Comparison of ENCODE assay signal across 8 mouse cellular contexts in genomic region chr5:25760410-25760832, GRCm38 (mm10). TPM values are rescaled to one million over a fixed set of nuclear protein-coding genes. Genes with fewer than 3 reads are reported as not detected.
DNase-seq lines count a peak whose midpoint lies in the region; ATAC-seq and TF ChIP-seq lines count a peak whose summit lies in the region.

No protein-coding gene starts in this region.

- TF ChIP-seq POLR2A in ES-Bruce4 (IDR thresholded peaks at IDR 0.05; ENCODE audit: insufficient read depth, low read length) = no peak

- no peaks in the 10 kb centered on the region for H3K36me3 ChIP-seq in heart, embryonic 10.5 days
- H3K36me3 ChIP-seq in ES-Bruce4 (ENCODE audit: control insufficient read depth, insufficient read depth, low read length, poor library complexity, severe bottlenecking) (no peaks in the 10 kb centered on the region), macrophage (ENCODE audit: inconsistent target) (no peaks in the 10 kb centered on the region)
- H3K36me3 ChIP-seq in embryonic facial prominence, embryonic 13.5 days = no peaks in the 10 kb centered on the region
- H3K36me3 ChIP-seq in intestine, embryonic 15.5 days = no peaks in the 10 kb centered on the region
- no peaks in the 10 kb centered on the region for H3K36me3 ChIP-seq in splenic B cell, adult 2 months (ENCODE audit: control insufficient read depth, insufficient read depth, low read length, poor library complexity, severe bottlenecking)

- H3K9ac ChIP-seq in ES-Bruce4 (ENCODE audit: low read depth, poor library complexity, severe bottlenecking) = peak overlapping the region; percentile 47
- peak overlapping the region; percentile 73; the same call in 1 of the 2 replicates for H3K9ac ChIP-seq in embryonic facial prominence, embryonic 13.5 days
- H3K9ac ChIP-seq in intestine, embryonic 15.5 days = peak overlapping the region; percentile 58

- peak overlapping the region; percentile 90 for H3K27ac ChIP-seq in heart, embryonic 10.5 days
- no peak overlapping the region for H3K27ac ChIP-seq in ES-Bruce4 (ENCODE audit: insufficient read depth, low read length)
- no peak overlapping the region for H3K27ac ChIP-seq in embryonic facial prominence, embryonic 13.5 days
- no peak overlapping the region for H3K27ac ChIP-seq in intestine, embryonic 15.5 days
- no peak overlapping the region for H3K27ac ChIP-seq in macrophage

- no peak for ATAC-seq in embryonic facial prominence, embryonic 13.5 days (ENCODE audit: insufficient number of reproducible peaks, insufficient read depth, low FRiP score, low TSS enrichment, low read depth)
- no peak for ATAC-seq in intestine, embryonic 15.5 days

- no peaks in the 10 kb centered on the region; the same call in 1 of the 2 replicates for H3K27me3 ChIP-seq in heart, embryonic 10.5 days (ENCODE audit: insufficient read depth, poor library complexity, severe bottlenecking)
- H3K27me3 ChIP-seq in ES-Bruce4 (ENCODE audit: control insufficient read depth, insufficient read depth, low read length, poor library complexity, severe bottlenecking) = no peaks in the 10 kb centered on the region
- peaks cover 14% of the 10 kb centered on the region for H3K27me3 ChIP-seq in embryonic facial prominence, embryonic 13.5 days
- H3K27me3 ChIP-seq in intestine, embryonic 15.5 days (replicated peaks) = 0 out of 2 replicates have a peak, but pooled peaks cover 3% of the 10 kb centered on the region
- H3K27me3 ChIP-seq in splenic B cell, adult 2 months (ENCODE audit: control insufficient read depth, insufficient read depth, low read length, poor library complexity, severe bottlenecking) = no peaks in the 10 kb centered on the region

- no peaks in the 10 kb centered on the region for H3K79me2 ChIP-seq in macrophage (ENCODE audit: inconsistent target)

- no peak for TF ChIP-seq CTCF in ES-Bruce4 (IDR thresholded peaks at IDR 0.05; ENCODE audit: low read depth, low read length)

- no peaks in the 10 kb centered on the region for H3K9me3 ChIP-seq in heart, embryonic 10.5 days
- no peaks in the 10 kb centered on the region for H3K9me3 ChIP-seq in ES-Bruce4 (replicated peaks; ENCODE audit: control insufficient read depth, insufficient read depth, low read length, poor library complexity, severe bottlenecking)
- no peaks in the 10 kb centered on the region for H3K9me3 ChIP-seq in embryonic facial prominence, embryonic 13.5 days
- no peaks in the 10 kb centered on the region for H3K9me3 ChIP-seq in intestine, embryonic 15.5 days

- TF ChIP-seq EP300 in ES-Bruce4 (IDR thresholded peaks at IDR 0.05; ENCODE audit: insufficient read depth, low read depth, low read length) = no peak

- peak overlapping the region; percentile 95 for H3K4me2 ChIP-seq in embryonic facial prominence, embryonic 13.5 days
- H3K4me2 ChIP-seq in intestine, embryonic 15.5 days (replicated peaks) = peak overlapping the region; percentile 96

- H3K4me1 ChIP-seq in heart, embryonic 10.5 days = peaks cover 24% of the 10 kb centered on the region
- H3K4me1 ChIP-seq in ES-Bruce4 (ENCODE audit: control insufficient read depth, insufficient read depth, low read length) = no peaks in the 10 kb centered on the region
- H3K4me1 ChIP-seq in embryonic facial prominence, embryonic 13.5 days = 0 out of 2 replicates have a peak, but pooled peaks cover 4% of the 10 kb centered on the region
- peaks cover 3% of the 10 kb centered on the region; the same call in 1 of the 2 replicates for H3K4me1 ChIP-seq in intestine, embryonic 15.5 days (replicated peaks)

- 3% methylated on average over 9 of the region's 10 CpGs for WGBS in heart, embryonic 10.5 days
- 4% methylated on average over 10 of the region's 10 CpGs for WGBS in embryonic facial prominence, embryonic 13.5 days
- 4% methylated on average over 10 of the region's 10 CpGs for WGBS in intestine, embryonic 15.5 days
- WGBS in macrophage (ENCODE audit: missing documents) = 8% methylated on average over 10 of the region's 10 CpGs

- DNase-seq in heart, embryonic 10.5 days (ENCODE audit: low spot score) = no peak
- DNase-seq in heart, adult 8-10 months (ENCODE audit: low spot score) = no peak
- peak; percentile 67 for DNase-seq in splenic B cell, adult 2 months (ENCODE audit: low read depth, low spot score)
- DNase-seq in ovary, postnatal 10 days (ENCODE audit: low spot score) = no peak

- peak overlapping the region; percentile 91 for H3K4me3 ChIP-seq in heart, embryonic 10.5 days
- peak overlapping the region; percentile 79 for H3K4me3 ChIP-seq in ES-Bruce4 (ENCODE audit: low read depth, low read length)
- H3K4me3 ChIP-seq in embryonic facial prominence, embryonic 13.5 days = peak overlapping the region; percentile 74
- H3K4me3 ChIP-seq in intestine, embryonic 15.5 days (replicated peaks) = peak overlapping the region; percentile 77
- peak overlapping the region; percentile 3; the same call in 1 of the 2 replicates for H3K4me3 ChIP-seq in macrophage (ENCODE audit: inconsistent target)

RNA-seq across cellular contexts. Expression of gene Actr3b, which starts 0.6 kb away (rescaled TPM):
- polyA plus RNA-seq in heart, embryonic 10.5 days (2016; fragmentation: Nextera tagmentation; extraction: Ambion mirVana) = 22.7 and 40.6 TPM in 2 replicates
- total RNA-seq in heart, adult 8-10 months (2022) = 10 to 100 TPM; 41.0 to 62.7 (median 51.3) TPM
- 10.6 and 10.8 TPM in 2 replicates for polyA plus RNA-seq in ES-Bruce4 (2011; ENCODE audit: insufficient read depth, insufficient read length, low read depth, missing spikeins)
- polyA plus RNA-seq in embryonic facial prominence, embryonic 13.5 days (2015; fragmentation: Nextera tagmentation; extraction: Ambion mirVana) = 4.7 and 5.2 TPM in 2 replicates
- 2.7 and 3.1 TPM in 2 replicates for polyA plus RNA-seq in intestine, embryonic 15.5 days (2015; fragmentation: Nextera tagmentation; extraction: Ambion mirVana)
- total RNA-seq in macrophage (2018; cell fraction: chromatin; rRNA removed) = 1 to 10 TPM in 8 of 26 experiments, under 1 TPM in 5, not detected in 13; 0.31 to 6.7 (median 1.6) TPM
- total RNA-seq in macrophage (2018; cell fraction: cytosol; rRNA removed) = 1 to 10 TPM in 2 of 26 experiments, under 1 TPM in 24; 0.14 to 1.2 (median 0.56) TPM
- 1 to 10 TPM in 3 of 26 experiments, under 1 TPM in 14, not detected in 9; 0.26 to 2.5 (median 0.48) TPM for total RNA-seq in macrophage (2018; cell fraction: nucleus; rRNA removed)
- polyA plus RNA-seq in macrophage (2018) = 0.19 to 0.50 TPM (median 0.31 TPM) in 3 replicates

RNA-seq across cellular contexts. Expression of gene Xrcc2, which starts 54.8 kb away (rescaled TPM):
- 13.0 and 13.2 TPM in 2 replicates for polyA plus RNA-seq in heart, embryonic 10.5 days (2016; fragmentation: Nextera tagmentation; extraction: Ambion mirVana)
- 1 to 10 TPM; 4.8 to 6.3 (median 5.8) TPM for total RNA-seq in heart, adult 8-10 months (2022)
- polyA plus RNA-seq in ES-Bruce4 (2011; ENCODE audit: insufficient read depth, insufficient read length, low read depth, missing spikeins) (19.0 and 22.1 TPM in 2 replicates), macrophage (2018) (1.3 to 4.8 TPM (median 1.8 TPM) in 3 replicates)
- 11.2 and 13.4 TPM in 2 replicates for polyA plus RNA-seq in embryonic facial prominence, embryonic 13.5 days (2015; fragmentation: Nextera tagmentation; extraction: Ambion mirVana)
- polyA plus RNA-seq in intestine, embryonic 15.5 days (2015; fragmentation: Nextera tagmentation; extraction: Ambion mirVana) = 5.9 and 6.2 TPM in 2 replicates
- 10 to 100 TPM in 4 of 26 experiments, 1 to 10 TPM in 18, under 1 TPM in 4; 0.41 to 21.5 (median 4.2) TPM for total RNA-seq in macrophage (2018; cell fraction: chromatin; rRNA removed)
- total RNA-seq in macrophage (2018; cell fraction: cytosol; rRNA removed) = 1 to 10 TPM in 21 of 26 experiments, under 1 TPM in 5; 0.38 to 2.6 (median 1.6) TPM
- total RNA-seq in macrophage (2018; cell fraction: nucleus; rRNA removed) = 10 to 100 TPM in 2 of 26 experiments, 1 to 10 TPM in 20, under 1 TPM in 4; 0.60 to 25.1 (median 3.0) TPM

Comparison
In these comparisons a context has a peak if more than half of its experiments do, and no peak if none do; other contexts are left out.
1. H3K4me3 ChIP-seq: peak in every context shown above with its lines; median percentile 91 in heart, embryonic 10.5 days; 79 in ES-Bruce4; 77 in intestine, embryonic 15.5 days; 74 in embryonic facial prominence, embryonic 13.5 days; 3 in macrophage.